Mouse (Mus musculus) adipocyte (in vitro differentiated cells): ENCODE measurements at regions not wholly inside any gene's neighbourhood (a gene's known extent, or its start where the extent isn't known, plus 50 kb on each side); places are given as distances from the start of the nearest gene placed in this dataset.

Source experiments
- DNase-seq: peaks from one replicate; pipeline ENCODE4 v3.0.0-alpha.2; 2016; ENCODE audit warnings: low spot score

GRCm38 (mm10) chr17:40455920-40456319 is 63.9 kb upstream of the Esp8 start:
- no peak for DNase-seq

GRCm38 (mm10) chr17:40430446-40430845 is 89.4 kb upstream of the Esp8 start:
- peak; percentile 10 for DNase-seq

- no peak for DNase-seq
Measured at GRCm38 (mm10) chr17:40418651-40419050, 99.6 kb upstream of the Crisp1 start.

GRCm38 (mm10) chr17:40384567-40384966 is 65.6 kb upstream of the Crisp1 start:
- DNase-seq: no peak

GRCm38 (mm10) chr17:40372747-40373146 is 53.7 kb upstream of the Crisp1 start:
- DNase-seq: no peak
